Mouse (Mus musculus) B cell, adult 2 months (primary cell): Measurements from ENCODE around the gene Fam181a.

Experiments used
- DNase-seq, 2 experiments: peaks; one replicate each; pipeline ENCODE4 v3.0.0; 2022

Gene Fam181a

DNA sequence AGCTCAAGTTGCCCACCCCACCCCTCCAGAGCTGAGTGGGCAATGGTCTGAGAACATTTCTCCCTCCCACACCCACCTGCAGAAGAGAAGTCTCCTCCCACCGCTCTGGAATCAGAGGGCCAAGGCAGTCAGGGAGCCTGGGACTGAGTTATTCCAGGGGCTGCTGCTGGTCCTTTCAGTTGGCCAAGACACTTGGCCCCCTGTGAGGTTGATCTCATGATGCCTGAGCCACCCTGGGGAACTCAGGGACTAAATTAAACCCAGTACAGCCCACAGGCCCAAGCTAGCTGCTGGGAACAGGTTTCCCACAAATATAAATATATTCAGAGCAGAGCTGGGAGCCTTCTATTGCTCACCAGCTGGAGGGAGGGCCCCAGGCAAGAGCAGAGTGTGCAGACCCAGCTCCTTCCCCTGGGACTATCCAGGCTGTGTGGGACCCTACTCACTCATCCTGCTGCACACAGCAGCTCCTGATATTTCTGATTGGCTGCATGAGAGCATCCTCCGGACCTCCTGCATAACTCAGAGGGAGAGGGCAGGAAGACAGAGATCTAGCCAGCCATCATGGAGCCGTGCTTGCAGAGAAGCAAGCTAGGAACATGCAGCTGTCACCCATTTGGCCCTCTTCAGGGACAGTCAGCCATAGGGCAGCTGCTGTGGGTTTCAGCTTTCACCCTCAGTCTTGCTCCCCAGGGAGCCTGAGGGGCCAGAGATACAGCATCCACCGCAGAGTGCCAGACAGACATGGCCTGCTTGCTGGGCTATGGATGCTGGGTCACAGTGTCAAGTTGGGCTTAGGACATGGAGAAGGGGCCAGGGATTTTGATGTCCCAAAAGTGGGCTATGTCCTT is 48.4 kb downstream of the Fam181a start:
- no peak for DNase-seq

DNA sequence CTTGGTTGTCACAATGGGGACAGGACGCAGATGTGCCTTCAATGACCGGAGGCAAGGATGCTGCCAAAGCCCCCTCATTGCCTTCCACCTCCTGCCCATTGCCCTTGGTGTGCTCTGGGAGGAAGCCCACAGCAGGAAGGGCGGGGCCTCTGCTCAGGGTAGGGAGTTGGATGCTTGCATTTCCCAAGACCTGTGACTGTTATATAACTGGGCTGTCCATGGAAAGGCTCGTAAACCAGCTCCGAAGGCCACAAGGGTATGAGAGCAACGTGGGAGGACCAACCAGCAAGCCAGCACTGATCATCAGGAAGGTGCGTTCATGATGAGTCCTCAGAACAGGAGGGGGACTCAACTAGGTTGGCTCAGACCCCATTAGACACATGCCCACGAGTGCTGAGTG is 50.0 kb downstream of the Fam181a start:
- no peak for DNase-seq

DNA sequence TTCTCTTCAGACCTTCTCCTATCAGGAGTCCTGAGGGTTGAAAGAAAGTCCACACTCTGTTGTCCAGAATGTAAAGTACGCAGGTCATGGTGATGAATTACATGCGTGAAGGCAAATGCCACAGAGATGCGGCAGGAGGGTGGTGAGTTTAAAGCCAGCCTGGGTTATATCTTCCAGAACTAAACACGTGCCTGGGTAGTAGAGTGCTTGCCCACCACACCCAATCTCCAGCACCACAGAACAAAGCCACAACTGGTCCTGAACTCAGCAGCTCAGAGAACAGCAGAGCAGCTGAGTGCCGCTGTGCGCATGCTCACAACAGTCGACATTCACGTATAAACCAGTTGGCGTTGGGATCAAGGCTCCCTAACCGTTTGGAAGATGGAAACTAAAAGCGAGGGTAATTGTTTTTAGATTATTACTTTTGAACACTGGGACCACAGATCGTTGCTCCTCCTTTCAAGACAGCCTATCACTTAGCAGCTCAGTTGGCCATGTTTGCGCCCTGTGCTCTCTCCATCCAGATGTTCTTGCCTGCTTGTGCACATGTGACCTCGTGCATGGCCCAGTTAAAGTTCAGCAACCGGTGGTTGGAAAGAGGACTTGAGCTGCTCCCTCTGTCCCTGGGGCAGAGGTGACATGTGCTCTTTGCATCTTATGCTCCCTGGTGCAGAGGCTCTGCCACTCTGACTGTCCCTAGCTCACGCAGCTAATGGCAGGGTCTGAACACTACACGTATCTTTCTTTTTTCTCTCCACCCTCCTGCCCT is 50.9 kb downstream of the Fam181a start:
- DNase-seq, result no peak

DNA sequence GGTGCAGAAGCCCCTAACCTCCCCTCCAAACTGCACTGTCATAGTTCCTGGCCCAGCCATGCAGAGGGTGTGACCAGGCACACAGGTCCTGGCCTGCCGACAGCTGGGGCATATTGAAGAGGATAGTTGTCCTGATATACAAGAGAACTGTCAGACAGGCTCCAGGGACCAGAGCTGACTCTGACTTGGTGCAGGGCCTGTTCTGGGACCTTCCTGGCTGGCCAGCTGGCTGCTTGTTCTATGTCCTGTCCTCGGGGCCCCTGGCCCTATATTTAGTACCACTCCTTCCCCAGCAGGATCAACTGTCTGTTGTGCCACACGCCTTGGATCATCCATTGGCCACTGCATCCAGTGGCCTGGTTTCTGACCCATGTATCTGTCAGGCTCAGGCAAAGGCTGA is 51.6 kb downstream of the Fam181a start:
- DNase-seq, result no peak
